Mouse (Mus musculus): Measurements from ENCODE around the gene Fam166b. TPM values are rescaled to one million over a fixed set of nuclear protein-coding genes. Genes with fewer than 3 reads are reported as not detected.

Gene Fam166b
- total and polyA plus RNA-seq, 3 experiments = 1.4 TPM; not detected in 2

DNA sequence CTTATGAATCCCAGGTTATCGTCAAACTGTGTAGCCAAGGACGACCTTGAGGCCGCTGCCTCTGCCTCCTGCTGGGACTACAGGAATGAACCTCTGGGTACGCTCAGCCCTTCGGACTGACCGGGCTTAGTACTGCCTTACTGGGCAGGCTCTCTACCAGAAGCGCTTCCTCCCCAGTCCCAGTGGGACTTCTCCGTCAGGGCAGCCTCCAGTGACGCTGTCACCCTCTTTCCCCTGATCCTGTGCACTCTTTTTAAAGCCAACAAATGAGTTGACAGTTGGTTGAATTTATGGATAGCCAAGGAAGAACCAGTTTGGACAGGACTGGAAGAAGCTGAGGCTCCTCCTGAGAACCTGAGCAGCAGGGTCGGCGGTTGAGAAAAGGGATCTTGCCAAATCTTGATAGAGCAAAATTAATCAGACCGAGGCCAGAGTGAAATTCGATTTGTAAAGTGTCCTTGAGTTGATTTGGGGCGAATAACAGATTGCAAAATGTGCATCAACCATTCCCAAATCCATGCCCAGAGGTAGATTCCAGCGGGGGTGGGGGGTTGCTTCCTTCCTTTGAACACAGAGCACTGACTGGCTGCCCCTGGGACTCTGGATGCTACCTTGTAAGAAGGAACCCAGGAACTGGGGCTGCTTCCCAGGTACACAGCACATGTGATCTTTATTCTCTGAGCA, 9.8 kb downstream of the Fam166b start:
- DNase-seq = peak; percentile 63 to 72
- H3K36me3 ChIP-seq (ENCODE audit: control insufficient read depth, insufficient read depth, low read length) = peaks cover 10% of the 10 kb centered on the region
- WGBS = 30% methylated on average over 15 of the region's 15 CpGs
- H3K27ac ChIP-seq = peak overlapping the region; percentile 84
- H3K79me2 ChIP-seq (replicated peaks; ENCODE audit: control insufficient read depth, insufficient read depth, low read length) = peaks cover 10% of the 10 kb centered on the region
- peaks cover 16% of the 10 kb centered on the region for H3K4me1 ChIP-seq (ENCODE audit: control insufficient read depth, insufficient read depth, low read length)
- no peaks in the 10 kb centered on the region for H3K27me3 ChIP-seq (ENCODE audit: control insufficient read depth, insufficient read depth, low read length)
- intact Hi-C loops (cut with DNase I) = no loop called here
- H3K9ac ChIP-seq (ENCODE audit: low read depth, low read length) = no peak overlapping the region
- TF ChIP-seq EP300 (IDR thresholded peaks at IDR 0.05; ENCODE audit: insufficient read depth, low read depth, low read length) = peak; percentile 50; the same call in 1 of the 2 replicates
- peak; percentile 55 for TF ChIP-seq CTCF (IDR thresholded peaks at IDR 0.05)
- peak; percentile 51; the same call in 1 of the 2 replicates for TF ChIP-seq POLR2A (IDR thresholded peaks at IDR 0.05; ENCODE audit: insufficient read depth, low read depth, low read length)
- no peak overlapping the region for H3K4me3 ChIP-seq

DNA sequence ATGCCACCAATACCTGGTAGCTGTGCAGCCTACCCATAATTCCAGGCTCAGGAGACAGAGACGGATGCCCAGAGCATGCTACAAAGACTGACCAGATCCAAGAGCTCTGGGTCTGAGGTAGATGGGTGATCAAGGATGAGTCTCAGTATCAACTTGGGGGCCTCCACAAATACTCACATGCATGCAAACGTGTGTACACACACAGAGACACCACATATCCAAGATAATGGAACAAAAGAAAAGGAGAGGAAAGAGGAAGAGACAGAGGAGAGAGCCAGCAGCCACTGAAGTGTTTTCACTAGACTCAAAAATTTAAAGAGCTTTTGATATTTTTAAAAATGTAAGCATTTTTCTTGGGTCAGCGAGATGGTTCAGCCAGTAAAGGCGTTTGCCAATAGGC, 10.5 kb downstream of the Fam166b start:
- no peak for TF ChIP-seq EP300 (IDR thresholded peaks at IDR 0.05; ENCODE audit: insufficient read depth, low read depth, low read length)

GRCm38 (mm10) chr4:43417269-43418062, 11.5 kb downstream of the Fam166b start:
- intact Hi-C loops (cut with DNase I) = no loop called here
- peak overlapping the region; percentile 17 for H3K27ac ChIP-seq
- TF ChIP-seq POLR2A (IDR thresholded peaks at IDR 0.05; ENCODE audit: insufficient read depth, low read depth, low read length) = no peak
- TF ChIP-seq EP300 (IDR thresholded peaks at IDR 0.05; ENCODE audit: insufficient read depth, low read depth, low read length) = no peak
- no peak for TF ChIP-seq CTCF (IDR thresholded peaks at IDR 0.05)
- H3K9ac ChIP-seq (ENCODE audit: low read depth, low read length) = no peak overlapping the region; the same call in 1 of the 2 replicates
- peaks cover 10% of the 10 kb centered on the region for H3K79me2 ChIP-seq (replicated peaks; ENCODE audit: control insufficient read depth, insufficient read depth, low read length)
- peaks cover 6% of the 10 kb centered on the region for H3K36me3 ChIP-seq (ENCODE audit: control insufficient read depth, insufficient read depth, low read length)
- DNase-seq = peak in 1 of 2 experiments; percentile 19
- WGBS = 56% methylated on average over 16 of the region's 16 CpGs
- H3K4me1 ChIP-seq (ENCODE audit: control insufficient read depth, insufficient read depth, low read length) = peaks cover 16% of the 10 kb centered on the region
- no peak overlapping the region for H3K4me3 ChIP-seq
- no peaks in the 10 kb centered on the region for H3K27me3 ChIP-seq (ENCODE audit: control insufficient read depth, insufficient read depth, low read length)

More for the DNA sequence above, 10.5 kb downstream of the Fam166b start:
- Histone ChIP-seq H3K9ac (ENCODE audit: low read depth, low read length) (no peak overlapping the region), H3K79me2 (replicated peaks; ENCODE audit: control insufficient read depth, insufficient read depth, low read length) (peaks cover 10% of the 10 kb centered on the region), H3K27ac (peak overlapping the region; percentile 84), H3K4me3 (no peak overlapping the region), H3K4me1 (ENCODE audit: control insufficient read depth, insufficient read depth, low read length) (peaks cover 16% of the 10 kb centered on the region), H3K36me3 (ENCODE audit: control insufficient read depth, insufficient read depth, low read length) (peaks cover 10% of the 10 kb centered on the region), H3K27me3 (ENCODE audit: control insufficient read depth, insufficient read depth, low read length) (no peaks in the 10 kb centered on the region)
- peak in 1 of 2 experiments; percentile 17 for DNase-seq
- intact Hi-C loops (cut with DNase I) = no loop called here
- WGBS = 30% methylated on average over 4 of the region's 4 CpGs

DNA sequence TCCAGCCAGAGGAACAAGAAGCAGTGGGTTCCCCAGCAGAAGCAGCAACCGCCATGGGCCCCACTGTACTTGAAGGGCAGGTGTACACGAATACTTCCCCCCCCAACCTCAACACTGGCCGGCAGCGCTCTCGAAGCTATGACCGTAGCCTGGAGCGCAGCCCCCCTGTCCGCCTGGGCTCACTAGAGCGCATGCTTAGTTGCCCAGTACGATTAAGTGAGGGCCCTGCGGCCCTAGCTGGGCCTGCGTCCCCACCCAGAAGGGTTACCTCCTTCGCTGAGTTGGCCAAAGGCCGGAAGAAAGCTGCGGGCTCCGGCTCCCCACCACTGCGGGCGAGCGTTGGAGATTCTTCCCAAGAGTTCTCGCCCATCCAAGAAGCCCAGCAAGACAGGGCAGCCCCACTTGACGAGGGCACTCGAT, 12.9 kb downstream of the Fam166b start:
- Histone ChIP-seq H3K27me3 (ENCODE audit: control insufficient read depth, insufficient read depth, low read length) (no peaks in the 10 kb centered on the region), H3K4me3 (no peak overlapping the region), H3K79me2 (replicated peaks; ENCODE audit: control insufficient read depth, insufficient read depth, low read length) (peaks cover 10% of the 10 kb centered on the region), H3K4me1 (ENCODE audit: control insufficient read depth, insufficient read depth, low read length) (peaks cover 17% of the 10 kb centered on the region), H3K27ac (no peak overlapping the region), H3K36me3 (ENCODE audit: control insufficient read depth, insufficient read depth, low read length) (peaks cover 6% of the 10 kb centered on the region), H3K9ac (ENCODE audit: low read depth, low read length) (no peak overlapping the region)
- 95% methylated on average over 22 of the region's 22 CpGs for WGBS
- DNase-seq = peak in 1 of 2 experiments; percentile 21
- TF ChIP-seq POLR2A (IDR thresholded peaks at IDR 0.05; ENCODE audit: insufficient read depth, low read depth, low read length) (no peak), EP300 (IDR thresholded peaks at IDR 0.05; ENCODE audit: insufficient read depth, low read depth, low read length) (no peak), CTCF (IDR thresholded peaks at IDR 0.05) (no peak)
- intact Hi-C loops (cut with DNase I) = no loop called here

DNA sequence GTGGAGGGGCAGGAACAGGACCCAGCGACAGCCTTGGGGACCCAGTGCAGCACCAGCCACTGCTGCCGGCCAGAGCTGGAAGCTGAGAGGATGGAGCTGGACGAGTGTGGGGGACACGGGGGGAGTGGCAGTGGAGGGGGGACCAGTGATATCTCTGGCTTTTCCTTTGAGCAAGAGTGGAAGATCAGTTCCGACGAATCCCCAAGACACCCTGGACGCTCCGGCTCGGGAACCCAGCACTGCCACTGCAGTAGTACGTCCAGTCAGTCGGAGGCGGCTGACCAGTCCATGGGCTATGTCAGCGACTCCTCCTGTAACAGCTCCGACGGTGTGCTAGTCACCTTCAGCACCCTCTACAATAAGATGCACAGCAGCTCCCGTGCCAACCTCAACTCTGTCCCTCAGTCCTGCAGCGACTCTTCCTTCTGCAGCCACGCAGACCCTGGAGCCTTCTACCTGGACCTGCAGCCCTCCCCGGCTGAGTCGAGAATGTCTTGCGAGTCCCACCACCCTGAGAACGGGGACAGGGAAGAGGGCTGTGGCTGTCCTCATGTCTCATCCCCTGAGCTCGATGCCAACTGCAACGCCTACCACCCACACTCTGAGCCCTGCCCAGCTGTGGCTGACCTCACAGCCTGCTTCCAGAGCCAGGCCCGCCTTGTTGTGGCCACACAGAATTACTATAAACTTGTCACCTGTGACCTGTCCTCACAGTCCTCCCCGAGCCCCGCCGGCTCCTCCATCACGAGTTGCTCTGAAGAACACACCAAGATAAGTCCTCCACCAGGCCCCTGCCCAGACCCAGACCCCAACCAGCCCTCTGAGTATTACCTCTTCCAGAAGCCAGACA, 13.5 kb downstream of the Fam166b start:
- H3K27me3 ChIP-seq (ENCODE audit: control insufficient read depth, insufficient read depth, low read length) = no peaks in the 10 kb centered on the region
- no peak overlapping the region for H3K9ac ChIP-seq (ENCODE audit: low read depth, low read length)
- H3K4me3 ChIP-seq = no peak overlapping the region
- H3K36me3 ChIP-seq (ENCODE audit: control insufficient read depth, insufficient read depth, low read length) = peaks cover 6% of the 10 kb centered on the region
- H3K4me1 ChIP-seq (ENCODE audit: control insufficient read depth, insufficient read depth, low read length) = peaks cover 17% of the 10 kb centered on the region
- WGBS = 84% methylated on average over 29 of the region's 29 CpGs
- TF ChIP-seq CTCF (IDR thresholded peaks at IDR 0.05) (no peak), POLR2A (IDR thresholded peaks at IDR 0.05; ENCODE audit: insufficient read depth, low read depth, low read length) (no peak), EP300 (IDR thresholded peaks at IDR 0.05; ENCODE audit: insufficient read depth, low read depth, low read length) (no peak)
- intact Hi-C loops (cut with DNase I) = no loop called here
- H3K79me2 ChIP-seq (replicated peaks; ENCODE audit: control insufficient read depth, insufficient read depth, low read length) = peaks cover 10% of the 10 kb centered on the region
- no peak overlapping the region for H3K27ac ChIP-seq
- peak in 1 of 2 experiments; percentile 30 for DNase-seq

Measured in heart, adult 2 months (tissue).